Mouse (Mus musculus): ENCODE measurements around the gene Bcat2.

GRCm38 (mm10) chr7:45630064-45630907 lies 60.3 kb downstream of the Bcat2 start:
- TF ChIP-seq POLR2A (IDR thresholded peaks at IDR 0.05; ENCODE audit: extremely low read depth, insufficient read depth, low read length) (no peak), CTCF (IDR thresholded peaks at IDR 0.05; ENCODE audit: low read depth, low read length) (no peak)

Data from liver, adult 2 months (tissue).